Mouse (Mus musculus) thymus, postnatal 0 days (tissue): ENCODE data around the gene Mavs. TPM values are rescaled to one million over a fixed set of nuclear protein-coding genes. Genes with fewer than 3 reads are reported as not detected.

Experiments used
- DNase-seq: peaks from one replicate; pipeline ENCODE4 v3.0.0-alpha.2; 2015; ENCODE audit warnings: low spot score
- microRNA-seq: library from miRNA; unstranded; fragments of <30 nt; microRNA quantifications from one replicate; pipeline ENCODE4, GENCODE M21; 2016; ENCODE audit warnings: borderline number of aligned reads
- polyA plus RNA-seq: library from polyadenylated mRNA; unstranded; fragments of >200 nt; fragmentation: Nextera tagmentation; extraction: Ambion mirVana; gene quantifications from 2 replicates; pipeline ENCODE4 v1.2.1, GENCODE M21; 2015

Mavs gene
- polyA plus RNA-seq, 1 experiment from 2014 or later: 13.1 TPM

DNA sequence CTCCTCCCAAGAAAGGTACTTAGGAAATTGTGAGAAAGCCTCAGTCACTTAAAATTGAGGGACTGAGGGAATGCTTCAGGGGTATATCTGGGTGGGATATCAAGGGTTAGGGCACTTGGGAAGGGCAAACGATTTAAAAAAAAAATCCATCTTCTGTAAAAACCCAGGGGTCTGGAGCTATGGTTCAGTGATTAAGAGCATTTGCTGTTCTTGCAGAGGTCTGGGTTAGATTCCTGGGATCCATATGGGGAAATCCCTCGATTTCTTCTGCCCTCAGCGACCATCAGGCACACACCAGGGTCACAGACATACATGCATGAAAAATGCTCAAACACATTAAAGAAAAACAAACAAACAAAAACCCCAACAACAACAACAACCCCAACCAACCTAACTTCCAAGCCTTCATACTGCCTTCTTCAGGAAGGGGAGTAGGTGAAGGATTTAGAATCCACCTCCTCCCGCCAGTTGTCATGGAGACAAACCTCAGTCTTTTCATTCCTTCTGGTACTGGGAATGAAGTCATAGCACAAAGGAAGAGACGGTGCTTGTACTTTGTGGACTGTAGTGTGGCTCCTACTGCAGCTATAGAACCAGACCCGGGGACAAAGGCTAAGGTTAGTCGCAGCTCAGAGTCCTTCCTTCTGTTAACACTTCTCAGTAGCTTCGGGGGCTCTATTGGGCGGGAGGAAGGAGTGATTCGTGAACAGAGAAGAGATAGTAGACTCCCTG lies 27.8 kb downstream of the Mavs start:
- no peak for DNase-seq

DNA sequence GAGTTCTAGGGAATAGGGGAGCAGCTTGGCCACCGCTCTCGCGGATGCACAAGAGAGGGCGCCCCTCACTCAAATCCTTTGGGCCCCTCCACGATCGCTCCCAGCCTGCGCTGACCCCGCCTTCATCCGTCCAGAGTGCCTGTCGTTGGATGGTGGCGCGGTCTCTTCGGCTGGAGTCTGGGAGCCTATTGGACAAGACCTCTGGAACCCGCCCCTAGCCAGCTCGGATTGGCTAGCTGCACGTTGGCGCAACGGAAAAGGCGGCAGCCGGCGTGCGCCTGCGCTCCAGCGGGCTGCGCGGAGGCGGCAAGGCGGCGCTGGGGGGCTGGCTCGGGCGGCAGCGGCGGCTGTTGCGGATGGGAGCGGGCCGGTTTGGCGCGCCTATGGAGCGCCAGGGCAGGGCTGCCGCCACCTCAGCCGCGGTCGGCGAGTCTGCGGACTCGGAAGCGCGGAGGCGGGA lies 28.4 kb downstream of the Mavs start, which contains the start of gene Pank2:
Gene Pank2 (plus strand): TSS at position 283 of the 460 bp plus-strand sequence.
- peak; percentile 98 for DNase-seq

- DNase-seq: peak; percentile 75
Observed at GRCm38 (mm10) chr2:131262680-131263670, 29.1 kb downstream of the Mavs start.

DNA sequence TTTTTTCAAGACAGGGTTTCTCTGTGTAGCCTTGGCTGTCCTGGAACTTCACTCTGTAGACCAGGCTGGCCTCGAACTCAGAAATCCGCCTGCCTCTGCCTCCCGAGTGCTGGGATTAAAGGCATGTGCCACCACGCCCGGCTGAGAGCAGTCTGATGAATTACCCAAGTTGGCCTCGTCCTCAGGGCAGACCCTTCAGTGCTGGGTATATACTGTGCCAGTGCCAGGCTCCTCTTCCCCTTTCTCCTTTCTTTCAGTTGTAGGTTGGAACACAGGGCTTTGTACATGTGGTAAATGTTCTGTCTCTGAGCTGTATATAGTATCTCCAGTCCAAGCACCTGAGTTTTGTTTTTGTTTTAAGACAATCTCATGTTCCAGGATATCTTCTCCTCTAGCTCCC lies 30.2 kb downstream of the Mavs start:
- DNase-seq: no peak

GRCm38 (mm10) chr2:131265056-131265455 lies 31.2 kb downstream of the Mavs start:
- no peak for DNase-seq

DNA sequence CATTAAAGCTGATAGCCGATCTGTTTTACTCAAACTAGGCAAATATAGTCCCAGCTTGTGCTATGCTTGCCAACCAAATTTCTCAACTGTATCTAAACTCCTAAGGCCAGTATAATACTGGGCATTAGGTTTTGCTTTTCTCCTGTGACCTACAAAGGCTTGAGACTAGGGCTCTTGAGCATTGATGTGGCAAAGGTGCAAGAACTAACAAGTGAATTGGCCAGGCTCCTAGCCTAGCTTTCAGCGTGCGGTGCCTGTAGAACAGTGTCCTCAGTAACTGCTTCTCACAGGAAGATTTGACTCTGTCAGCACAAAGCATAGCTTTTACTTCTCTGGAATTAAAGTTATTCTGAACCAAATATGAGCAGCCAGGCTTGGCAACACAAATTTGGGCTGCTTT lies 41.6 kb downstream of the Mavs start:
- DNase-seq: no peak

- DNase-seq: no peak
Observed at GRCm38 (mm10) chr2:131276722-131277121, 42.9 kb downstream of the Mavs start.

DNA sequence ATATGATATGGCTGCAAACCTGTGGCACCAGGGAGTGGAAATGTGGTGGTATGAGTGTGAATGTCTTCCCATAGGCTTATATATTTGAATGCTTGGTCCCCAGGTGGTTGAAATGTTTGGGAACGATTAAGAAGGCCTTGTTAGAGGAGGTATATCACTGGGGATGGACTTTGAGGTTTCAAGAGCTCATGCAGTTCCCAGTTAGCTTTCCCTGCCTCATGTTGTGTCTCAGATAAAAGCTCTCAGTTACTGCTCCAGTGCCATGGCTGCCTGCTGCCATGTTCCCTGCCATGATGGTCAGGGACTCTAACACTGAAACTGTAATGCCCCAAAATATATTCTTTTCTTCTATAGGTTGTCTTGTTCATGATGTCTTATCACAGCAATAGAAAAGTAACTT lies 47.7 kb downstream of the Mavs start:
- no peak for DNase-seq

DNA sequence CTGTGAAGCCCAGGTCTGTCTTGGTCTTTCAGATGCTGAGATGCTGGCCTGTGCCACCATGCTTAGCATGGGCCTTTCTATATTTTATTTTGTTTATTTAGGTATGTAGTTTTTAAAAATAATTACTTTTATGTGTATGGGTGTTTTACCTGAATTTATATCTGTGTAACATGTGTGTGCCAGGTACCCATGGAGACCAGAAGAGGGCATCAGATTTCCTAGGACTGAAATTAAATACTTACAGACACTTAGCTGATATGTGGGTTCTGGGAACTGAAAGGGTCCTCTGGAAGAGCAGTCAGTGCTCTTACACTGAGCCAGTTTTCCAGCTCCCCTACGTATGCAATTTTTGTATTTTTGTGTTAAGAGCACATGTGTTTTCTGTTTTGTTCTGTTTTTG lies 52.4 kb downstream of the Mavs start:
- no peak for DNase-seq

DNA sequence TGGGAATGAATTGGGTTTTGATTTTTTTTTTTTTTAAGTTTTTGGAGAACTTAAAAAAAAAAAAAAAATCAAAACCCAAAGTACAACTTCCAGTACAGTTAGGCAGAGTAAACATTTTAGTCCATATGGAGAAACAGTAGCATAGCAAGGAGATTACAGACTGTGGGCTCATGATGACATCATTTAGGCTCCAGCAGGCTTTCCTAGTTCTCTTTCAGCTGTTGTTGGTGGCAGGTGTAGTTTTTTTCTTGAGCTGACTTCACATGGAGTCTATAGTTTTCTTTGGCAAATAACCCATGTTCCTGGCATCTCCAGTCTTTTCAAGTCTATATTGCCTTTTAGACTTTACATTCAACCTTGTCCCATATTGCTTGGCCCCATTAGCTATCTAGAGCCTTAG lies 56.8 kb downstream of the Mavs start:
- no peak for DNase-seq

GRCm38 (mm10) chr2:131296746-131297261 lies 62.9 kb downstream of the Mavs start:
- DNase-seq: no peak

Small RNA genes lying within 50 kb of the gene (microRNA-seq; reads per million reads assigned to microRNA genes)
- gene Mir103-2: 121 reads per million, percentile 48 among the genes with 10 or more reads in this experiment

Other genes with a start within 250 kb of the Mavs start
- gene Gfra4, start 191.0 kb upstream of the Mavs start, polyA plus RNA-seq: 3.2 and 3.9 TPM in 2 replicates
- 0.91 and 1.1 TPM in 2 replicates for gene Adam33, start 170.2 kb upstream of the Mavs start, polyA plus RNA-seq
- gene Siglec1, start 147.3 kb upstream of the Mavs start, polyA plus RNA-seq: 0.56 and 0.63 TPM in 2 replicates
- gene Hspa12b, start 106.8 kb upstream of the Mavs start, polyA plus RNA-seq: 1.7 and 2.3 TPM in 2 replicates
- gene Gm11037, start 100.6 kb upstream of the Mavs start, polyA plus RNA-seq: not detected in 2 replicates
- 47.8 and 50.6 TPM in 2 replicates for gene 1700037H04Rik, start 74.0 kb upstream of the Mavs start, polyA plus RNA-seq
- 5.2 and 7.8 TPM in 2 replicates for gene Cenpb, start 54.0 kb upstream of the Mavs start, polyA plus RNA-seq
- 48.4 and 58.6 TPM in 2 replicates for gene Cdc25b, start 47.1 kb upstream of the Mavs start, polyA plus RNA-seq
- 1.4 and 1.5 TPM in 2 replicates for gene Spef1, start 46.8 kb upstream of the Mavs start, polyA plus RNA-seq
- gene Ap5s1, start 27.0 kb upstream of the Mavs start, polyA plus RNA-seq: 19.1 and 22.2 TPM in 2 replicates
- 48.6 and 52.5 TPM in 2 replicates for gene Pank2, start 28.4 kb downstream of the Mavs start, polyA plus RNA-seq
- gene Rnf24, start 118.8 kb downstream of the Mavs start, polyA plus RNA-seq: 0.75 and 1.4 TPM in 2 replicates